Mouse (Mus musculus) gastrocnemius, postnatal 14 days (tissue): Measurements from ENCODE around the gene 4833427G06Rik. TPM values are rescaled to one million over a fixed set of nuclear protein-coding genes. Genes with fewer than 3 reads are reported as not detected.

Source experiments
- DNase-seq: peaks from one replicate; pipeline ENCODE4 v3.0.0; 2021; ENCODE audit warnings: mixed read lengths
- intact Hi-C: fragments of 180-260 bp; cut with DNase I; formaldehyde crosslinking; loops from one replicate; pipeline ENCODE4 v1.15.1; 2025; ENCODE audit warnings: low total_unique reads
- microRNA-seq, 2 experiments: library from miRNA; unstranded; fragments of <30 nt; microRNA quantifications; one replicate each; pipeline ENCODE4 v1.2.0; 2021
- total RNA-seq, 2 experiments: library from RNA; stranded (reverse); gene quantifications; 2 replicates each; pipeline ENCODE4 v1.2.3; 2021

Gene 4833427G06Rik
- total RNA-seq, 2 experiments from 2014 or later, result not detected

DNA sequence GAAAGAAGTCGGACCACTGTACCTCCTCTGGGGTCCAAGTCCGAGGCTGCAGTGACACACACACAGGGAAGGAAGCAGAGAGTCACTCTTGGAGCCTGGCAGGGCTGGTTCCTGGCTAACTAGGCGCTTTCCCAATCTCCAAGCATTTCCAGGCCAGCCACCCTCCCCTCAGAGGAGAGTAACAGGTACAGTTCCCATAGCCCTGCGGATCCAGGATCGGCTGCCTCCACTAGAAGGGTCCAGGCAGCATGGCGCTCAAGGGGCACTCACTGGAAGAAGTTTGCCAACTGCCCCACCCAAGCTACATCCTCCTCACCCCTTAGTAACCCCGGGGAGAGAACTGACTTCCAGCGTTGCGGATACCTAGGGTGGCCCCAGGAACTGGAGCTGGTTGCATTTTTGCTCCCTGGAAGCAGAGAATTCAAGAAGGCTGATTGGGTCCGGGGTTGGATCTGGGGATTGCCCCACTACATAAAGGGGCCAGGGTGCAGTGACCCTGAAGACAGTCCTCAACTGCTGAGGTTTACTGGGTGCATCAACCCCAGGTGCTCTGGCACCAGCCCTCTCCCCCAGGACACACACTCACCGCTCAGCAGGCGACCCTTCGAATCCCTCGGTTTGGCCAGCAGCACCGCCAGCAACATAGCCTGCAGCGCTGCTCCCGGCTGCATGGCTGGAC lies 25.4 kb downstream of the 4833427G06Rik start:
- no peak for DNase-seq
- intact Hi-C loops, result no loop called here

- peak; percentile 5 for DNase-seq
Measured at GRCm38 (mm10) chr9:51075780-51076179, 26.1 kb downstream of the 4833427G06Rik start.

GRCm38 (mm10) chr9:51070801-51071200 lies 31.1 kb downstream of the 4833427G06Rik start:
- intact Hi-C loops, result no loop called here
- no peak for DNase-seq

More at GRCm38 (mm10) chr9:51075780-51076179, 26.1 kb downstream of the 4833427G06Rik start:
- intact Hi-C loops, result no loop called here

GRCm38 (mm10) chr9:51068202-51068601 lies 33.7 kb downstream of the 4833427G06Rik start:
- no peak for DNase-seq

DNA sequence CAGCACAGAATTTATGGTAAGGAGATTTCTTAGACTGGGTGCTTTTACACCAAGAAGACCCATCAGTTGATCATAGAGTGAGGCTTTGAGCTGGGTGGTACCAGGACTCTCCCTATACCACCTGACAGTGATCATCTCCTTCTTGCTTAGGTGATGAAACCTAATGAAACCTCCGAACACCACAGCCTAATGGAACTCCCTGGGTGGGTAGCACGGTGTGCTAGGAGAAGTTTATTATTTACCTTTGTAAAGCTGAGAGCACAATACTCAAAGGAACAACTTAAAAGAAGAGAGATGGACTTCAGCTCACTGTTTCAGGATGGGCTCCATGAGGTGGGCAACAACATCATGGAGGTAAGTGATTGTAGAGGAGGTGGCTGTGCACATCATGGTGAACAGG lies 41.3 kb downstream of the 4833427G06Rik start, which contains the start of gene Btg4:
Gene Btg4 (plus strand): TSS at position 301 of the 400 bp plus-strand sequence.
- no peak for DNase-seq
- intact Hi-C loops, result no loop called here

More at GRCm38 (mm10) chr9:51068202-51068601, 33.7 kb downstream of the 4833427G06Rik start:
- intact Hi-C loops, result no loop called here

- intact Hi-C loops, result no loop called here
- no peak for DNase-seq
Measured at GRCm38 (mm10) chr9:51058951-51059521, 42.8 kb downstream of the 4833427G06Rik start.

GRCm38 (mm10) chr9:51056360-51057324 lies 45.2 kb downstream of the 4833427G06Rik start:
- DNase-seq, result no peak
- intact Hi-C loops, result no loop called here

- intact Hi-C loops, result no loop called here
- DNase-seq, result no peak
Measured at GRCm38 (mm10) chr9:51052180-51052579, 49.7 kb downstream of the 4833427G06Rik start.

DNA sequence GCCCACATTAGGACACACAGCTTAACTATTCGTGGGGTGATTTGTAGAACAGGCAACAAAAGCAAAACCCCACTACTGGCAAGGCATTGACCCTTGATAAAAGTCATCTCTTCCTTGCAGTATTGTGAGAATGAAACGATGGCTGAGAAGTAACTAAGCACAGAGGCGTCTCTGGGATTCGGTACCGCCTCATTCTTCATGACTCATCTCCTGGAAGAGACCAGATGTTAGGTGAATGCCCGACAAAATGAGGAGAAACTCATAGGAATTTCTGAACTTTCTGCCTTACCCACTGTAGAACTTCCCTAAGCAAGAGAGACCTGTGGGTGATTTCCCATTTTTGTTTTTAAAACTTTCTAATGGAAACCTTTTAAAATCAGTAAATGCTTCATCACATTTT lies 59.7 kb downstream of the 4833427G06Rik start:
- intact Hi-C loops, result no loop called here
- no peak for DNase-seq

- intact Hi-C loops, result no loop called here
- no peak for DNase-seq
Measured at GRCm38 (mm10) chr9:51041491-51041980, 60.3 kb downstream of the 4833427G06Rik start.

GRCm38 (mm10) chr9:51032785-51033529 lies 68.9 kb downstream of the 4833427G06Rik start:
- intact Hi-C loops, result no loop called here
- DNase-seq, result no peak

DNA sequence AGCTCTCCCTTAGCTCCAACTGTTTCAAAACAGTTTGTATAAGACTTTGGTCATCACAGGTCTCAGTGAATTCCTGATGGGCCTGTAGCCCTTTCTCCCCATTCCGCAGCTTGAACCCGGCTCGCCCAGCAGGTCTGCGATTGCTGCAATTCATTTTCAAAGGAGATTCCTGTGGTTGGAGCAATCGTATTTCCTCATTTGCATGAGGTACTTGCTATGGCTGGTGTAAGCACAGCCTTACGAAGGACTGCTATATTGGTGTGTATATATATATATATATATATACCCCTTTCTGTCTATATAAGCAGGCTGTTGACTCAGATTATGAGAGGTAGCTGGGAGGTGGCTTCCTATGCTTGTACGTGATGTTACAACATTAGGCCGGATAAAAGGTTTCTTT lies 69.6 kb downstream of the 4833427G06Rik start:
- intact Hi-C loops, result no loop called here
- DNase-seq, result no peak

DNA sequence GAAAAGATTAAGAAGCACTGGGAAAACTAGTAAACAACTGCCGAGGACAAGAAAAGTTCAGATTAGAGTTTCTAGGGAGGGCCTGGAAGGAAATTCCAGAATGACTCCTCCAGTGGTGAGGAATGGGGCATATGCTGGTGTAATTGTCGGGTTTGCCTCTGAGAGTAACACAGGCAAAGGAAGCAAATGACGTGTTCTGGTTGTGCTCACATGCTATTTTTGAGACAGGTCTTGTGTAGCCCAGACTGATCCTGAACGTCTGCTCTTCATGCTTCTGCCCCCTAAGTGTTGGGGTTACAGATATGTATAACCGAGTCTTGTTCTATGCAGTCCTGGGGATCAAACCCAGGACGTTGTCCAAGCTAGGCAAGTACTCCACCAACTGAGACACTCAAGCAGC lies 70.3 kb downstream of the 4833427G06Rik start:
- intact Hi-C loops, result no loop called here
- DNase-seq, result no peak

Small RNA genes within 50 kb of the gene (microRNA-seq; reads per million reads assigned to microRNA genes)
- gene Mir34b, result 3.2 to 6.5 reads per million in 2 experiments
- gene Mir34c, result 38.6 to 133 reads per million in 2 experiments

Other genes starting within 250 kb of the 4833427G06Rik start
- gene Sik2, start 93.0 kb downstream of the 4833427G06Rik start, total RNA-seq, result 10 to 100 TPM; 12.0 to 13.3 TPM
- gene Btg4, start 41.2 kb downstream of the 4833427G06Rik start, total RNA-seq, result not detected
- 1 to 10 TPM; 2.3 to 3.5 TPM for gene Layn, start 25.0 kb downstream of the 4833427G06Rik start, total RNA-seq
- gene Gm32742, start 63.4 kb upstream of the 4833427G06Rik start, total RNA-seq, result not detected
- under 1 TPM; 0.11 to 0.16 TPM for gene Pou2af1, start 111.6 kb upstream of the 4833427G06Rik start, total RNA-seq
- under 1 TPM; 0.47 to 0.59 TPM for gene Colca2, start 176.5 kb upstream of the 4833427G06Rik start, total RNA-seq
- not detected for gene 1810046K07Rik, start 226.8 kb upstream of the 4833427G06Rik start, total RNA-seq